Mouse (Mus musculus): ENCODE results near the gene Kpna2. TPM values are rescaled to one million over a fixed set of nuclear protein-coding genes. Genes with fewer than 3 reads are reported as not detected.
"Not testable (repeated sequence)": the region's sequence is repeated elsewhere in the genome, so short reads cannot be mapped to it uniquely, and the experiment has no call there.

Gene Kpna2
- polyA plus RNA-seq, 1 experiment from 2014 or later, result 325 TPM

DNA sequence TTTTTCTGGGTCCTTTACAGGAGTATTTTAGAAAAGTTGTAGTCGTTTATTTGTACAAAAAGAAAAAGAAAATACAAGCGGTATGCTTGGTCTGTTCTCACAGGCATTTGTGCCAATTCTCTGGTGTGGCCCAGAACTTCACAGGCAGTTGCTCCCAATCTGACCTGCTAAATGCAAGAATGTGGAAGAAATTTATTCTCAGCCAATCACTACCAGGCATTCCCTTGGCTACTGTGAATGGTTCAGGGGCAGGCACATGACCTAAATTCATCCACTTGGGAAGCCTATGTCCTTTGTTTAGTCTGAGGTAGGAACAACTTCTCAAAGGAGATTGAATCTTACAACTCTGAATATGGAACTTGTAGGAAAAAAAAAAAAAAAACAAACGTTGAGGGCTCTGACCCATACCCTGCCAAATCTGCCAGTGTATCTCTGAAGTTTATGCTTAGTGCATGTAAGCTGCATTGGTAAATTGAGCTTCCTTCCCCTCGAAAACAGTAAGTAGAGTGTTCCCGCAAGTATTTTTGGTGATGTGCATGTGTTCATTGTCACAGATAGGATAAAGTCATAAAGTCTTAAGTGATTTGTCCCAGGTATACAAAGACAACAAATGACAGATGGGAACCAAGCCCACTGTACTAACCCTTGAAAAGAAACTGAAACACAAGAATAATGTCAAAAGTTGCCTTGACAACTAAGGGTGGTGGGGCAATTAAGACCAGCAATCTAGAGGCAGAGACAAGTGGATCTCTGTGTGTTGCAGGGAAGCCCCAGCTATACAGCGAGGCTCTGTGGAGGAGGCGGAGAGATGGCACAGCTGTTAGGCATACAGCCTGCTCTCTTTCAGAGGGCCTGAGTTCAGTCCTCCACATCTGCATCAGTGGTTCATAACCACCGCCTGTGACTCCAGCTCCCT, 2.7 kb upstream of the Kpna2 start:
- H3K9me3 ChIP-seq (replicated peaks), result no peaks in the 10 kb centered on the region
- ATAC-seq (ENCODE audit: low read depth), result no peak
- no peak overlapping the region for H3K9ac ChIP-seq
- WGBS (ENCODE audit: insufficient replicate concordance), result 59% methylated on average over 8 of the region's 8 CpGs
- no peak overlapping the region for H3K4me3 ChIP-seq (replicated peaks)
- no peak overlapping the region for H3K27ac ChIP-seq
- peaks cover 16% of the 10 kb centered on the region for H3K4me1 ChIP-seq (replicated peaks)
- no peaks in the 10 kb centered on the region for H3K27me3 ChIP-seq
- no peak overlapping the region for H3K4me2 ChIP-seq
- DNase-seq, result no peak
- peaks cover 10% of the 10 kb centered on the region for H3K36me3 ChIP-seq

GRCm38 (mm10) chr11:106999949-107000513, 690 bp upstream of the Kpna2 start:
- ATAC-seq (ENCODE audit: low read depth) (no peak), DNase-seq (no peak)
- Histone ChIP-seq H3K27ac (peak overlapping the region; percentile 84), H3K4me3 (replicated peaks) (peak overlapping the region; percentile 96), H3K9me3 (replicated peaks) (no peaks in the 10 kb centered on the region), H3K4me2 (peak overlapping the region; percentile 82), H3K27me3 (no peaks in the 10 kb centered on the region), H3K9ac (peak overlapping the region; percentile 76), H3K4me1 (replicated peaks) (peaks cover 36% of the 10 kb centered on the region), H3K36me3 (peaks cover 30% of the 10 kb centered on the region)
- 73% methylated on average over 9 of the region's 9 CpGs for WGBS (ENCODE audit: insufficient replicate concordance)

DNA sequence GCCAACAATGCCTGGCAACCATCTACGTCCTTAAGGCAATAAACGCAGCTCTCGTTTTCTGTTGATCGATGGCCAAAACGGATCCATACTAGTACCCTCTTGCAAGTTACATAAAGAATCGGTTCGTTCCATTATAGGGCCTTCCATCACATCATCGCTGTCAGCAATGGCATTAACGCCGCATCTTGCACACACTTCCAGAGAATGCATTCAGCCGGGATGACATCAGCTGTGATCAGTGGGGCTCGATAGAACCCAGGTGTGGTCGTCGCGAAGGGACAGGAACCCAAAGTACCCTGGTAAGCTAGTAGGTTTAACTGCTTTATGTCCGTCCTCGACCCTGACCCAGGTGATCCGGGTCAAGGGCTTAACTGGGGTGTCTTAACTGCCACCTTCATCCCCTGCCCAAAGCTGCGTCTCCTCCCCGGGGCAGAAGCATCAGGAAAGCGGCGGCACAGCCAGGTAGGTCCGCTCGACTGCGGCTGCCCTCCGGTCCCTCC, 640 bp downstream of the Kpna2 start:
- peak overlapping the region; percentile 96 for H3K4me3 ChIP-seq (replicated peaks)
- WGBS (ENCODE audit: insufficient replicate concordance), result under 1% methylated on average over 26 of the region's 26 CpGs
- ATAC-seq (ENCODE audit: low read depth) (peak; percentile 42), DNase-seq (no peak)
- H3K4me2 ChIP-seq, result peak overlapping the region; percentile 74
- peak overlapping the region; percentile 99 for H3K9ac ChIP-seq
- peaks cover 42% of the 10 kb centered on the region for H3K36me3 ChIP-seq
- H3K27me3 ChIP-seq, result no peaks in the 10 kb centered on the region
- peaks cover 48% of the 10 kb centered on the region for H3K4me1 ChIP-seq (replicated peaks)
- H3K27ac ChIP-seq, result peak overlapping the region; percentile 94
- no peaks in the 10 kb centered on the region for H3K9me3 ChIP-seq (replicated peaks)

DNA sequence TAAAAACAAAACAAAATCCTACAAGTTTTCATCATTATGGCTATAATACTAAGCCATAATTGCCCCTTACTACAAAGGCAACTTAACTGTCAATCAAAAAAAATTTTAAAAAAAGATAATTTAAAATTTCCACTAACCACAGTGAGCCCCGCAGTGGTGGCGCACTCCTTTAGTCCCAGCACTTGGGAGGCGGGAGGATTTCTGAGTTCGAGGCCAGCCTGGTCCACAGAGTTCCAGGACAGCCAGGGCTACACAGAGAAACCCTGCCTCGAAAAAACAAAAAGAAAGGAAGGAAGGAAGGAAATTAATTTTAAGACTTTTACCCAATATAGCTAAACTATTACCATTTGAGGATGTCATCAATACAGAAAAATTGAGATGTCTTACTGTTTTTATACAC, 1.4 kb downstream of the Kpna2 start:
- peak overlapping the region; percentile 96 for H3K4me3 ChIP-seq (replicated peaks)
- no peaks in the 10 kb centered on the region for H3K9me3 ChIP-seq (replicated peaks)
- no peaks in the 10 kb centered on the region for H3K27me3 ChIP-seq
- peaks cover 49% of the 10 kb centered on the region for H3K36me3 ChIP-seq
- DNase-seq (no peak), ATAC-seq (ENCODE audit: low read depth) (no peak)
- 6% methylated on average over 5 of the region's 5 CpGs for WGBS (ENCODE audit: insufficient replicate concordance)
- peak overlapping the region; percentile 74 for H3K4me2 ChIP-seq
- H3K4me1 ChIP-seq (replicated peaks), result peaks cover 53% of the 10 kb centered on the region
- H3K27ac ChIP-seq, result peak overlapping the region; percentile 94
- peak overlapping the region; percentile 99 for H3K9ac ChIP-seq

DNA sequence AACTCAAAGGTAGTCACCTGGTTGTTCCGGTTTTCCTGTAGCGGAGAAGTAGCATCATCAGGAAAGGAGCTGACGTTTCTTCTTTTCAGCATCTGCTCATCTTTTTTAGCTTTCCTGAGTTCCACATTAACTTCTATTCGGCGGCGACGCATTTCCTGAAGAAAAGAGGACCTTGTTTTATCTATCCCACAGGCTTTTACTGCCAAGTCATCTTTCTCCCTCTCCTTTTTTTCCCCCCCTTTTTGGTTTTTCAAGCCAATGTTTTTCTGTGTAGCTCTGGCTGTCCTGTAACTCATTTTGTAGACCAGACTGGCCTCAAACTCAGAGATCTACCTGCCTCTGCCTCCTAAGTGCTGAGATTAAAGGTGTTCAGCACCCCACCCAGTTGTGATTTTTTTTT, 2.8 kb downstream of the Kpna2 start:
- Histone ChIP-seq H3K4me2 (peak overlapping the region; percentile 74), H3K27ac (peak overlapping the region; percentile 19; the same call in 1 of the 2 replicates), H3K36me3 (peaks cover 64% of the 10 kb centered on the region), H3K4me1 (replicated peaks) (peaks cover 53% of the 10 kb centered on the region), H3K4me3 (replicated peaks) (peak overlapping the region; percentile 96), H3K9ac (peak overlapping the region; percentile 99)
- not testable (repeated sequence) for DNase-seq; H3K9me3 ChIP-seq (replicated peaks); ATAC-seq (ENCODE audit: low read depth); H3K27me3 ChIP-seq
- WGBS (ENCODE audit: insufficient replicate concordance), result 66% methylated on average over 7 of the region's 7 CpGs

- no peaks in the 10 kb centered on the region for H3K27me3 ChIP-seq
- H3K9ac ChIP-seq, result peak overlapping the region; percentile 49
- peak overlapping the region; percentile 74 for H3K4me2 ChIP-seq
- DNase-seq (peak; percentile 36), ATAC-seq (ENCODE audit: low read depth) (peak; percentile 46)
- H3K36me3 ChIP-seq, result peaks cover 85% of the 10 kb centered on the region
- H3K4me3 ChIP-seq (replicated peaks), result no peak overlapping the region; the same call in 1 of the 2 replicates
- H3K4me1 ChIP-seq (replicated peaks), result peaks cover 46% of the 10 kb centered on the region
- WGBS (ENCODE audit: insufficient replicate concordance), result 24% methylated on average over 3 of the region's 3 CpGs
- H3K9me3 ChIP-seq (replicated peaks), result no peaks in the 10 kb centered on the region
- H3K27ac ChIP-seq, result peak overlapping the region; percentile 35; the same call in 1 of the 2 replicates
Observed at GRCm38 (mm10) chr11:106994246-106995085, 4.9 kb downstream of the Kpna2 start.

DNA sequence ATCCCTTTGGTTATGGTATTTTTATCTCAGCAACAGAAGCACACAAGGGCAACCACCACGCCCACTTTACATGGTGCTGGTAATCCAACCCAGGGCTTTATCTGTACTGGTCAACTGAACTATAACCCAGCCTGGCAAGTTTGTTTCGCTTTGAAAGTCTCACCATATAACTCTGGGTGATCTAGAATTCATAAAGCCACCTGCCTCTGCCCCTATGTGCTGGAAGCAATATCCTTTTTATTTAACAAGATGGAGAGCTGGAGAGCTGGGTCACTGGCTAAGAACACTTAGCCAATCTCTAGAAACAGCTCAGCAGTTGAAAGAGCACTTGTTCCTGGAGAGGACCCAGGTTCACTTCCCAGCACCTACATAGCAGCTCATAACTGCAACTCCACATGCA, 12.0 kb downstream of the Kpna2 start:
- Histone ChIP-seq H3K27ac (0 out of 2 replicates have a peak overlapping the region, but pooled peaks have one; percentile 18), H3K9me3 (replicated peaks) (no peaks in the 10 kb centered on the region), H3K4me3 (replicated peaks) (no peak overlapping the region), H3K36me3 (peaks cover 78% of the 10 kb centered on the region), H3K4me2 (no peak overlapping the region), H3K9ac (no peak overlapping the region), H3K4me1 (replicated peaks) (peaks cover 5% of the 10 kb centered on the region), H3K27me3 (no peaks in the 10 kb centered on the region)
- WGBS (ENCODE audit: insufficient replicate concordance), result 70% methylated on average over 2 of the region's 2 CpGs
- ATAC-seq (ENCODE audit: low read depth), result peak; percentile 45; the same call in 1 of the 2 replicates
- DNase-seq, result no peak

- peaks cover 65% of the 10 kb centered on the region for H3K36me3 ChIP-seq
- peak; percentile 30; the same call in 1 of the 2 replicates for ATAC-seq (ENCODE audit: low read depth)
- not testable (repeated sequence) for H3K4me2 ChIP-seq; H3K4me3 ChIP-seq (replicated peaks); H3K4me1 ChIP-seq (replicated peaks); H3K9me3 ChIP-seq (replicated peaks); H3K27ac ChIP-seq; DNase-seq; H3K9ac ChIP-seq; H3K27me3 ChIP-seq
- 85% methylated on average over 9 of the region's 9 CpGs for WGBS (ENCODE audit: insufficient replicate concordance)
Observed at GRCm38 (mm10) chr11:106985979-106986604, 13.2 kb downstream of the Kpna2 start.

GRCm38 (mm10) chr11:106982351-106982750, 17.0 kb downstream of the Kpna2 start:
- no peaks in the 10 kb centered on the region for H3K27me3 ChIP-seq
- ATAC-seq (ENCODE audit: low read depth) (no peak), DNase-seq (no peak)
- no peak overlapping the region for H3K9ac ChIP-seq
- 33% methylated on average over 5 of the region's 5 CpGs for WGBS (ENCODE audit: insufficient replicate concordance)
- H3K27ac ChIP-seq, result no peak overlapping the region
- peaks cover 6% of the 10 kb centered on the region for H3K4me1 ChIP-seq (replicated peaks)
- peaks cover 29% of the 10 kb centered on the region for H3K36me3 ChIP-seq
- H3K4me3 ChIP-seq (replicated peaks), result no peak overlapping the region
- H3K4me2 ChIP-seq, result no peak overlapping the region
- no peaks in the 10 kb centered on the region for H3K9me3 ChIP-seq (replicated peaks)

DNA sequence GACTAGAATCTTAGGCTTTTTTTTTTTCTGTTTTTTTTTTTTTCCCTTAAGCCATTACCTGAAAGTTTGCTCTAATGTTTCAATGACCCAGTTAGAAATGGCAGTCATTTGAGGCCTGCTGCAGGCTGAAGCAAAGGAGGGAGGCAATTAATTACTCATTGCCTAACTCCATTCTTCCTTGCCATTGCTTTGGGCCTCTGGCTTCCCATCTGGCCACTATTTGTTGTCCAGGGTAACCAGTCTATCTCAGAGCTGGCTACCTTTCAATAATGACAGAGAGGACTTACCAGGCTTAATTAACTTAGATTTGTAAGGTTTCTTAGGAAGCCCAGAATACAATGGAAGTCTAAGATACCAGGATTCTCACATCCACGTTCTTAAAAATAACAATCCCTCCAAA, 17.6 kb downstream of the Kpna2 start:
- H3K4me2 ChIP-seq, result no peak overlapping the region
- H3K9me3 ChIP-seq (replicated peaks), result no peaks in the 10 kb centered on the region
- H3K4me3 ChIP-seq (replicated peaks), result no peak overlapping the region
- ATAC-seq (ENCODE audit: low read depth) (no peak), DNase-seq (no peak)
- no peak overlapping the region for H3K9ac ChIP-seq
- H3K4me1 ChIP-seq (replicated peaks), result peaks cover 6% of the 10 kb centered on the region
- no peaks in the 10 kb centered on the region for H3K27me3 ChIP-seq
- 70% methylated on average over 1 of the region's 1 CpGs for WGBS (ENCODE audit: insufficient replicate concordance)
- peaks cover 24% of the 10 kb centered on the region for H3K36me3 ChIP-seq
- no peak overlapping the region for H3K27ac ChIP-seq
